In the genomic region with DNA sequence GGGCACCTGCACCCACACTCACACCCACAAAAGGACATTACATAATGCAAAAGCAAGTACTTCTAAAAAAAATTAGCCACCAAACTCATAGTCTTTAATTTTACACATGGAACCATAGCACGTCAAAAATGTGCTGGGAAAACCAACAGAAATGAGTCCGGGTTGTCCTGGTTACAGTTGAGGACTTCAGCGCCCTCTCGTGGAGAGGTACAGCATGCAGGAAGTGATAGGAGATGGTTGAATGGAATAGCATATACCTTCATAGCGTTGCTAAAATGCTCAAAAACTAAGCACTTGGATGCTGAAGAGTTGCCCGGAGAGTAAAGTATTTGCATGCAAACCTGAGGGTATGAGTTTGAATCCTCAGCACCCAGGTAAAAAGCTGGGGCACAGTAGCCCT, we compare ENCODE assay signal across 10 mouse cellular contexts. TPM values are rescaled to one million over a fixed set of nuclear protein-coding genes. Genes with fewer than 3 reads are reported as not detected.
DNase-seq lines count a peak whose midpoint lies in the region; ATAC-seq and TF ChIP-seq lines count a peak whose summit lies in the region.
"Had no signal": no experiment of that assay in that cellular context is flagged by ENCODE, and none has a peak within 500 bp of the region (broad histone marks: within the 10 kb centered on the region; RNA-seq: fewer than 3 reads in every experiment).

No protein-coding gene starts in this region.

- H3K4me3 ChIP-seq in lung, embryonic 14.5 days (ENCODE audit: low read depth, low read length), result no peak overlapping the region
- H3K4me3 ChIP-seq in intestine, embryonic 15.5 days (replicated peaks), result no peak overlapping the region
- H3K4me3 ChIP-seq: heart, embryonic 15.5 days; megakaryocyte, embryonic 14.5 days had no signal

- WGBS in lung, embryonic 14.5 days, result 65% methylated on average over 6 of the region's 6 CpGs
- 75% methylated on average over 6 of the region's 6 CpGs for WGBS in intestine, embryonic 15.5 days

- H3K4me2 ChIP-seq in lung, embryonic 14.5 days, result no peak overlapping the region
- no peak overlapping the region for H3K4me2 ChIP-seq in intestine, embryonic 15.5 days (replicated peaks)
- H3K4me2 ChIP-seq: heart, embryonic 15.5 days had no signal

- H3K27ac ChIP-seq in lung, embryonic 14.5 days (ENCODE audit: low read depth), result no peak overlapping the region
- H3K27ac ChIP-seq in intestine, embryonic 15.5 days, result no peak overlapping the region
- H3K27ac ChIP-seq: heart, embryonic 15.5 days had no signal

- H3K36me3 ChIP-seq in lung, embryonic 14.5 days (ENCODE audit: insufficient read depth), result no peaks in the 10 kb centered on the region
- no peaks in the 10 kb centered on the region for H3K36me3 ChIP-seq in intestine, embryonic 15.5 days
- H3K36me3 ChIP-seq: heart, embryonic 15.5 days had no signal

- peak; percentile 38 for DNase-seq in heart, adult 8-10 months (ENCODE audit: low spot score)
- no peak for DNase-seq in heart, adult 11 months
- DNase-seq in A20 (ENCODE audit: low read depth, low spot score) (peak; percentile 83), MN1 (ENCODE audit: low spot score) (peak; percentile 59)
- DNase-seq in frontal cortex, postnatal 36 days (ENCODE audit: low spot score in 2 of 2), result peak; percentile 9 to 29
- DNase-seq in lung, embryonic 14.5 days, result peak; percentile 35
- peak; percentile 37 to 56 for DNase-seq in thymus, adult 18-20 months

- H3K4me1 ChIP-seq in lung, embryonic 14.5 days (ENCODE audit: insufficient read depth), result no peaks in the 10 kb centered on the region; the same call in 1 of the 2 replicates
- peaks cover 8% of the 10 kb centered on the region for H3K4me1 ChIP-seq in intestine, embryonic 15.5 days (replicated peaks)

- no peaks in the 10 kb centered on the region for H3K27me3 ChIP-seq in lung, embryonic 14.5 days (ENCODE audit: insufficient read depth, low read length)
- H3K27me3 ChIP-seq in intestine, embryonic 15.5 days (replicated peaks), result no peaks in the 10 kb centered on the region

- no peak overlapping the region for H3K9ac ChIP-seq in lung, embryonic 14.5 days
- H3K9ac ChIP-seq in intestine, embryonic 15.5 days, result no peak overlapping the region
- H3K9ac ChIP-seq: heart, embryonic 15.5 days had no signal

- TF ChIP-seq CTCF in lung, embryonic 14.5 days (IDR thresholded peaks at IDR 0.05; ENCODE audit: low read depth), result peak; percentile 46

- H3K9me3 ChIP-seq in lung, embryonic 14.5 days (ENCODE audit: low read depth, low read length), result peaks cover 5% of the 10 kb centered on the region; the same call in 1 of the 2 replicates
- no peaks in the 10 kb centered on the region for H3K9me3 ChIP-seq in intestine, embryonic 15.5 days
- H3K9me3 ChIP-seq: heart, embryonic 15.5 days had no signal

- ATAC-seq in lung, embryonic 14.5 days (ENCODE audit: insufficient read depth), result no peak
- no peak for ATAC-seq in intestine, embryonic 15.5 days

RNA-seq across cellular contexts. Expression of gene Edaradd, which starts 17.7 kb away (rescaled TPM):
- under 1 TPM in 1 of 4 experiments, not detected in 3; 0.16 TPM for total RNA-seq in heart, adult 8-10 months (2022)
- polyA plus RNA-seq in lung, embryonic 14.5 days (2014; fragmentation: Nextera tagmentation; extraction: Ambion mirVana), result 1.2 and 1.9 TPM in 2 replicates
- polyA plus RNA-seq in intestine, embryonic 15.5 days (2015; fragmentation: Nextera tagmentation; extraction: Ambion mirVana), result 1.5 and 2.8 TPM in 2 replicates

RNA-seq across cellular contexts. Expression of gene Ero1lb, which starts 27.7 kb away (rescaled TPM):
- total RNA-seq in heart, adult 8-10 months (2022), result 1 to 10 TPM; 1.6 to 2.7 (median 2.4) TPM
- polyA plus RNA-seq in lung, embryonic 14.5 days (2014; fragmentation: Nextera tagmentation; extraction: Ambion mirVana), result 8.1 and 8.8 TPM in 2 replicates
- polyA plus RNA-seq in intestine, embryonic 15.5 days (2015; fragmentation: Nextera tagmentation; extraction: Ambion mirVana), result 8.4 and 13.4 TPM in 2 replicates
